Mouse (Mus musculus) gastrocnemius, adult 18-20 months (tissue): ENCODE data around the gene Spa17. TPM values are rescaled to one million over a fixed set of nuclear protein-coding genes. Genes with fewer than 3 reads are reported as not detected.

Experiments used
- DNase-seq: peaks from one replicate; pipeline ENCODE4 v3.0.0; 2021; ENCODE audit warnings: low spot score
- total RNA-seq, 2 experiments: library from RNA; stranded (reverse); gene quantifications; 2 replicates each; pipeline ENCODE4 v1.2.3; 2021

Gene Spa17
- total RNA-seq, 2 experiments from 2014 or later: 2.8 to 3.5 TPM

GRCm38 (mm10) chr9:37567019-37567418, 46.5 kb downstream of the Spa17 start:
- no peak for DNase-seq

DNA sequence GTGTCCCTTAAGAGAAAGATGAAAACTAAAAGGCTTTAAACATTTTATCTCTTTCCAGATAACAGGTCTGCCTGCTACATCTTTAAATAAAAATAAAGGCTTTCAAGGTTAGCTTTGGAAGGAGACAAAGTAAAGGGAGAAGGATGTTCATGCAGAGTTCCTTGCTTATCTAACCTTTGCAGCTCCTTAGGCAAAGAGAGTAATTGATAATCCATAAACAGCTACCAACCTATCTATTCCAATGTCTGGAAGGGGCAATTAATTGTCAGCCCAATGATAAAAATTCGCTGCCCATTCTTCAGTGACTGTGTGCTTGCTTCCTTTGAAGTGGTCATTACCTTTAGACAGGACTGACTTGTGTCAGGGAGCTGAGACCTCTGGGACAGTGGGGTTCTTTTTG, 49.7 kb downstream of the Spa17 start:
- DNase-seq: no peak

GRCm38 (mm10) chr9:37560617-37561016, 52.9 kb downstream of the Spa17 start:
- no peak for DNase-seq

DNA sequence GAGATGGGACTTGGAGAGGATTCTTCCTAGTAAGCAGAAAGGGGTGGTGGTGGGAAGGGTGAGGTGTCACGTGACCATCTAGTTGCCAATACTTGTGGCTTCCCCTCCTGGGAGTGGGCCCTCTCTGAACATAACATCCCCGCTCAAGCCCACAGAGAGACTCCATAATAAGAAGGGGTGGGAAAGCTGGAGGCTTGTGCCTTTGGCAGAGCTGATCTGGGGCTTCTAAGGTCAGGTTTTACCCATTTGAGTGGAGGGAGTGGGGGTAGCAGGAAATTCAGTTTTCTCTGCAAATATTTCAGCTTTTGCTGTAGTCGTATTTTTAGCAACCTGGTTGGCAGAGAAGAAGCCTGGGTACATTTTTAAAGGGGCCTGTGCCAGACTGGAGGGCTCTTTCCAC, 57.2 kb downstream of the Spa17 start:
- DNase-seq: no peak

- no peak for DNase-seq
These were observed 58.4 kb downstream of the Spa17 start, which contains the start of gene Siae for GRCm38 (mm10) chr9:37554838-37555748. TSS of gene Siae (plus strand) at chr9:37555698.

DNA sequence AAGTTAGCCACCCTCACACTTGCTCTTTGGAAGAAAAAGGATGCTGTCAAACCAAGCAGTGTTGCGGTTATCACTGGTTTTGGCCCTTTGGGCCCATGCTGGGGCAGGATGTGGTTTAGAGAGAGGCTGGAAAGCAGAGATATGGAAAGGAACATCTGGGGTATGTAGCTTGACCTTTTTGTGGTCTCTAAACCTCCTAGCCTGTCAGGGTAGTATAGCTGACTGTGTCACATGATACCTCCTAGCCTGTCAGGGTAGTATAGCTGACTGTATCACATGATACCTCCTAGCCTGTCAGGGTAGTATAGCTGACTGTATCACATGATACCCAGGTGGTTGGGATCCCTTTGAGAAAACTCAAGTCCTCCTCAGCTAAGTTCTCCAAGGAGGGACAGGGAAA, 59.2 kb downstream of the Spa17 start:
- no peak for DNase-seq

Other genes starting within 250 kb of the Spa17 start
- gene Hepacam, start 246.4 kb downstream of the Spa17 start, total RNA-seq: under 1 TPM; 0.11 to 0.17 TPM
- gene Robo4, start 211.8 kb downstream of the Spa17 start, total RNA-seq: 10 to 100 TPM in 1 of 2 experiments, 1 to 10 TPM in 1; 6.4 to 10.1 TPM
- not detected for gene Robo3, start 180.5 kb downstream of the Spa17 start, total RNA-seq
- 1 to 10 TPM; 3.2 to 5.5 TPM for gene Msantd2, start 124.4 kb downstream of the Spa17 start, total RNA-seq
- 10 to 100 TPM; 17.9 to 18.5 TPM for gene Esam, start 85.6 kb downstream of the Spa17 start, total RNA-seq
- under 1 TPM; 0.55 to 0.85 TPM for gene Vsig2, start 74.5 kb downstream of the Spa17 start, total RNA-seq
- under 1 TPM; 0.34 to 0.57 TPM for gene Nrgn, start 60.8 kb downstream of the Spa17 start, total RNA-seq
- 1 to 10 TPM; 3.3 to 4.0 TPM for gene Siae, start 58.0 kb downstream of the Spa17 start, total RNA-seq
- gene Tbrg1, start 43.6 kb upstream of the Spa17 start, total RNA-seq: 10 to 100 TPM; 30.6 to 33.3 TPM
- not detected for gene Panx3, start 55.5 kb upstream of the Spa17 start, total RNA-seq
- gene Olfr160, start 102.5 kb upstream of the Spa17 start, total RNA-seq: not detected
- gene Olfr874, start 131.4 kb upstream of the Spa17 start, total RNA-seq: not detected
- gene Olfr875, start 158.1 kb upstream of the Spa17 start, total RNA-seq: not detected
- not detected for gene Olfr876, start 189.3 kb upstream of the Spa17 start, total RNA-seq
- gene Olfr877, start 240.5 kb upstream of the Spa17 start, total RNA-seq: not detected